Mouse (Mus musculus) neutrophil, adult 5-6 weeks (primary cell): Measurements from ENCODE around the gene Clasrp. TPM values are rescaled to one million over a fixed set of nuclear protein-coding genes. Genes with fewer than 3 reads are reported as not detected.
A peak's percentile ranks its signal among the peaks of the same experiment; 100 is the strongest.

Experiments used
- ATAC-seq: fragments of 151-379, 151-347 bp; 2 replicates; pipeline ENCODE4 v1.8.0; 2017; ENCODE audit warnings: mild to moderate bottlenecking, moderate TSS enrichment; ENCODE audit not compliant: insufficient number of reproducible peaks, poor library complexity, low FRiP score, severe bottlenecking; ENCODE audit errors: extremely low read depth
- total RNA-seq: library from RNA; stranded (forward); fragments of 200-1000 nt; gene quantifications from 2 replicates; pipeline ENCODE4 v1.2.3, GENCODE M21; 2017

Clasrp gene
- total RNA-seq, 1 experiment from 2014 or later = 108 TPM

DNA sequence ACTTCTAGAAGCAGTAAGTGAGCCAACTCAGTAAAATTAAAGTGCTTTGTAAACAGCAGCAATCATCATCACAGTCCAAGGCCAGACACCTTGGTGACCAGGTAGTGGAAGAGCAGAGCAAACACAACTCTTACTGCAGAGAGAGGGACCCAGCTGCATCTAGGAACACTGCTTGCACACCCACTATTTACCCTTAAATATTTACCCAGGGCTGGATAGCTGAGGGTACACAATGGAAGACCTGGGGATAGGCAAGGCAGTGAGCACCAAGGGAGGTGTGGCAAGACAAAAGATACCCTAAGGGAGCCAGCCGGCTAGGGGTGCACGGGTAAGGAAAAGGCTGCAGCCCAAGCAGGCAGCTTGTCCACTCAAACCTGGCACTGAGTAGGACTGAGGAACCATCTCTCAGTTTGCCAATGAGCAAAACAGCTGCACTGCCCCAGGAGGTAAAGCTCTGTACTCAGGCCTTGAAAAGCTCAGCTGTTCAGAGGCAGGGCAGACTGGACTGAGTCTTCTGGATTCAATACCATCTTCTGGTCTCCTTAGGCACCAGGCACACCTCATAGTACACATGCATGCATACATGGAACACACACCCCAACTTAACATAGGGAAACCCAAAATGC, 56.8 kb downstream of the Clasrp start:
- ATAC-seq = no peak

DNA sequence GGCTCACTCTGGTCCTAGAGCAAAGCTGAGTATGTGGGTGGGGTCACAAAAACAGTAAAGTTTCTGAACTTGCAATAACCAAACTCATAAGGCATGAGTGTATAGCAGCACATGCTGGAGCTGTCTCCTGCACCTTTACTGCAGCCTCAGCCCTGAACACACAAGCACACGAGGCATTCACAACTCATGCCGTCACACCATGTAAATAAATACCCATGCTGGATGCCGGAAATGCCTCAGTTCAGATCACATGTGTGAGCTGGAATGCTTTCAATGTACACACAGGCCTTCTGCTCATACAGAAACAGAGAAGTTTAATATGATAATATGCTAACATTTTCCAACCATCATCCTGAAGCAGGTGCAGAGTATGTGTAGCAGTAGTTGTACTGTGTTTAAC, 58.3 kb downstream of the Clasrp start:
- ATAC-seq = no peak

DNA sequence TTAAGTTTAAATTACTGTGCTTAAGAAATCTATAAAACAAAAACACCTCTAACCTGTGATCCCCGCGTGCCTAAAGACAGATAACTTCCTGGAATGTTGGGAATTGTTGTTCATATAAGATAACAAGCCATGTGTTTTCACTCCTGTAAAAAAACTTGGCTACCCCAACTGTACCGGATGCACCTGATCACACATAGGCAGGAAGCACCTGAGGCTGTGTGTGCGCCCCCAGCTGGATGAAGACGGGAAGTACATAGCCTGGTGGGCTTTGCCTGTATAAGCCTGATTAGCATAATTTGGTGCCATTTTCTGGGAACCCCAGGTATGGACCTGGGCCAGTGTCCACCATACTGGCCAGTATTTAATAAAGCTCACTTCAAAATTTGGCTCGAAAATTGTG, 60.7 kb downstream of the Clasrp start:
- ATAC-seq = peak; percentile 53; the same call in 1 of the 2 replicates

DNA sequence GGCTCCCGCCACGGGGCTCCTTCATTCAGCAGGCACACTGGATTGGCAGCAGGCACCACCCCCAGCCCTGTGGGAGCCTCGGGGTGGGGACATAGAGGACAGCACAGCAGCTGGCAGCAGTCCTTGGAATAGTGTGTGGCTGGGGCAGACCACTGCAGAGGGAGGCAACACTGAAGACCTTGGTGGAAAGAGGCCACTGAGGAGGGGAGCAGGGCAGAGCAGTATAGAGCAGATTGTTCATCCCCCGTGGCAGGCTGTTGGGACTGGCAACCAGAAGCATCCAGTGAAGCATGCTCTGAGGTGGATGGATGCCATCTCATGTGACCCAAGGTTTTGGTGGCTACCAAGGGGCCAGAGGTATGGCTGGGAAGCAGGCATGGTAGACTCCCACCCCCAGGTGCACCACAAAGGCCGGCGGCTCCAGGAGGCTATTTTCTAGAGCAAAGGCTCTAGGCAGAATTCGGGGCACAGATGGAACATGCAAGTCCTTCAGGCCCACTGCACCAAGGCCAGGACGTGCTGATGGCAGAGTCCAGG, 62.1 kb downstream of the Clasrp start:
- no peak for ATAC-seq

DNA sequence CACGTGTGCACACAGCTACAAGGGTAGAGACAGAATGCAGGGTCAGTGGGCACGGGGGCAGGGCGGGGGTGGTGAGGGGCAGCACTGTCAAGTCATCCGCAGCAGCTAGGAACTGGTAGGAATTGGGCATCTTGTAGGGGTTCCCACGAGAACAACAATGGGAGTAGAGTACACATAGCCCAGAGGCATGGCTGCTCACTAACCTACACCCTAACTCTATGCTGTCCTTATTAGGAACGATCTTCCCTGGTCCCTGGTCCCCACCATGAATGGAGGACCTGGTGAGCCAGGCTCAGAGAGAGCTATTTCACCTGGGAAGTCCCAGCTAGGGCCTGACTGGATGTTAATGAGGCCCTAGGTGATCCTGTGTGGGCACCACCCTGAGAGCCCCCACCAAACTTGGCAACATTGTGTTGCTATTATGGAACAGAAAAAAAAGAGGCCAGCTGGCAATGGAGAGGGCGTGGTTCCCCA, 62.6 kb downstream of the Clasrp start:
- no peak for ATAC-seq

DNA sequence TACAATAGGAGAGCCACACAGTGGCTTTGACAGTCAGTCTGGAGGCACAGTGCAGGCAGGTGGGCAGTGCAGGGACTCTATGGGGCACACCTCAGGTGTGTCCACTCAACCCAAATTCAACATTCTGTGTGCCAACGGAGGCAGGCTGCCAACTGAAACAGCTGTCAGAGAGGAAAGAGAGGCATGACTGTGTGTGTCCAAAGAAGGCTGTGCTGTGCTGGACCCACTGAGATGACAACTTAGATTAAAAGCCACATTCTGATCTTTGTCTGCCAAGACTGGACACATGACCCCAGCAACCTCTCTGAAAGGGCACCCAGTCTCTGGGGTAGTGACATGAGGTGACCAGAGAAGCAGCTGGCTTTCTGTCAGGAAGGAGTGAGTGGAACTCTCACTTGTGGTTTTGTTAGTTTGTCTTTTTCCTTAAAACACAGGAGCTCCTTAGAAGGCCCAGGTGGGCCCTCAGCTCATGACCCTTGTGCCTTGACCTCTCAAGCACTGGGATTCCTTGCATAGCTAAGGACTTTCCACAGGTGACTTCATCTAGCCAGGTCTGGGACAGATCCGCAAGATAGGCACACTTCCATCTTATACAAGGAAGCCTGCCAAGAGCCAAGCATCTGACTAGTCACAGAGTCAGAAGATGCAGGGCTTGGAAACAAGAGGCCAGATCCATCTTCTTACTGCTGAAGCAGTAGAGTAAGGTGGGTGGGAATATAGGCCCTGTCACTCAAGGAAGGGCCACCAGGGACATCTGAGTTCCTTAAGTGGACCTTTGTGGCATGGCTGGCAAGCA, 63.3 kb downstream of the Clasrp start:
- no peak for ATAC-seq

DNA sequence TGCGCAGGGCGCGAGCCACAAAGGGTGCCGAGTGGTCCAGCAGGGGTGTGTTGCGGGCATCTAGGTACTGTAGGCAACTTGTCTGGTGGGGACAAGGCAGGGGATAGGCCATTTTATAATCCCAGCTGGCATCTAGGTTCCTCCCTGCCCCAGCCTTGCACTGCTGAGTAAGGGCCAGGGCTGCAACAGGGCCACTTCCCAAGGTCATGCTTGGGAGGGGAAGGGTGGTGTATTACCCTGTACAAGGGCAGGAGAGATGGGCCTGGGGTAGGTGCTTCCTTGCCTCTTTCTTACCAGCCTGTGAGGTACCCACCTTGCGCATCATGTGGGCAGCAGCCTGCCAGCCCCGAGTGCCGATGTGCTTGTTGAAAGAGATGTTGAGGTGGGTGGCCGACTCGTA, 69.6 kb downstream of the Clasrp start:
- no peak for ATAC-seq

DNA sequence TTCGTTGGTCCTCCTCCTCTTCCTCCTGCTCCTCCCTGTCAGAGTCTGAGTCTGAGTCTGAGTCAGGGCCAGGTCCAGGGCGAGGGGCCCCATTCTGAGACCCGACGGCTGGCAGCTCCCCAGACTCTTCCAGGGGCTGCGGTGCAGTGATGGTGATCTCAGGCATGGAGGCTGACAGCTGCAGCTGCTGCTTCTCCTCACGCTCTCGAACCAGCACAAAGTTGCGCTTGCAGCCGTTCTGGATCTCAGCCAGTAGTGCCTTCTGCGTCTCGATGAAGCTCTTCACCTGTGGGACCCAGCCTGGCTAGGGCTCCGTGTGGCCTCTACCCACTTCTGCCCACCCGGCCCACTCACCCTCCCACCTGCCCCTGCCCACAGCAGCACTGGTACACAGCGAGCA, 72.0 kb downstream of the Clasrp start:
- ATAC-seq = no peak

DNA sequence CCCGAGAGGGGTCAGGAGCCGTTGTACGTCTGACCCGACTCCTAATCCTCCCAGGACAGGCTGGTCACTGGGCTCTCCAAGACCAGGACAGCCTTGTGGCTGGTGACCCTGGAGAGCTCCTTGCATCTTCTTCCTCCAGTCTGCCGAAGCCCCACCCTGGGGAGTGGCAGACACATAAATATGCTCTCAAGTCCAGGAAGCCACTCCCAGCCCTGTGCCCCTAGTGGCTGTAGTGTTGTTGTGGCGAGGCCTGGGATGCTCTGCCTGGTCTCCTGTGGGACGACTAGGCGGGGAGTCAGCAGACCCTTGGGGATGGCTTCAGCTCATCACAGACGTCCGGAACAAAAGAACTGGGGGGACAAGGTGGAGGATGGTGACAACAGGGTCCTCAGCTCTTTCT, 73.2 kb downstream of the Clasrp start:
- no peak for ATAC-seq

Other genes starting within 250 kb of the Clasrp start
- 7.1 and 7.3 TPM in 2 replicates for gene Cd3eap, start 245.0 kb downstream of the Clasrp start, total RNA-seq
- gene Ppp1r13l, start 244.7 kb downstream of the Clasrp start, total RNA-seq = 0.12 and 0.37 TPM in 2 replicates
- gene Ercc2, start 222.5 kb downstream of the Clasrp start, total RNA-seq = 27.4 and 30.1 TPM in 2 replicates
- gene Klc3, start 200.4 kb downstream of the Clasrp start, total RNA-seq = 0.81 TPM in 1 of 2 replicates, not detected in the other
- gene Ckm, start 199.7 kb downstream of the Clasrp start, total RNA-seq = not detected in 2 replicates
- 17.2 and 18.0 TPM in 2 replicates for gene Mark4, start 145.7 kb downstream of the Clasrp start, total RNA-seq
- gene Exoc3l2, start 141.2 kb downstream of the Clasrp start, total RNA-seq = 0.12 TPM in 1 of 2 replicates, not detected in the other
- gene Bloc1s3, start 96.1 kb downstream of the Clasrp start, total RNA-seq = 3.9 and 4.4 TPM in 2 replicates
- gene Trappc6a, start 96.1 kb downstream of the Clasrp start, total RNA-seq = 8.7 and 14.3 TPM in 2 replicates
- gene Nkpd1, start 86.6 kb downstream of the Clasrp start, total RNA-seq = not detected in 2 replicates
- gene Ppp1r37, start 41.4 kb downstream of the Clasrp start, total RNA-seq = 29.9 and 31.1 TPM in 2 replicates
- 8.7 and 11.6 TPM in 2 replicates for gene Zfp296, start 27.2 kb downstream of the Clasrp start, total RNA-seq
- 44.1 and 49.8 TPM in 2 replicates for gene Gemin7, start 26.9 kb downstream of the Clasrp start, total RNA-seq
- 37.0 and 41.1 TPM in 2 replicates for gene Relb, start 25.0 kb upstream of the Clasrp start, total RNA-seq
- gene Clptm1, start 60.5 kb upstream of the Clasrp start, total RNA-seq = 45.9 and 51.4 TPM in 2 replicates
- 14.0 and 17.5 TPM in 2 replicates for gene Apoc2, start 73.5 kb upstream of the Clasrp start, total RNA-seq
- not detected in 2 replicates for gene Gm44805, start 76.9 kb upstream of the Clasrp start, total RNA-seq
- gene Apoc4, start 77.0 kb upstream of the Clasrp start, total RNA-seq = 0.23 TPM in 1 of 2 replicates, not detected in the other
- 2.7 and 12.5 TPM in 2 replicates for gene Apoc1, start 88.2 kb upstream of the Clasrp start, total RNA-seq
- 399 and 429 TPM in 2 replicates for gene Apoe, start 94.7 kb upstream of the Clasrp start, total RNA-seq
- gene Tomm40, start 111.0 kb upstream of the Clasrp start, total RNA-seq = 22.2 and 22.3 TPM in 2 replicates
- gene Nectin2, start 146.0 kb upstream of the Clasrp start, total RNA-seq = 0.23 TPM in 1 of 2 replicates, not detected in the other
- gene Bcam, start 166.5 kb upstream of the Clasrp start, total RNA-seq = not detected in 2 replicates
- 1.4 and 3.6 TPM in 2 replicates for gene Cblc, start 192.3 kb upstream of the Clasrp start, total RNA-seq
- gene Bcl3, start 218.3 kb upstream of the Clasrp start, total RNA-seq = 59.9 and 60.2 TPM in 2 replicates
- 1.6 TPM in 1 of 2 replicates, not detected in the other for gene Gm19345, start 247.5 kb upstream of the Clasrp start, total RNA-seq